Mouse (Mus musculus): ENCODE measurements around the gene M6pr.
"Not testable (repeated sequence)": the region's sequence is repeated elsewhere in the genome, so short reads cannot be mapped to it uniquely, and the experiment has no call there.

M6pr gene

DNA sequence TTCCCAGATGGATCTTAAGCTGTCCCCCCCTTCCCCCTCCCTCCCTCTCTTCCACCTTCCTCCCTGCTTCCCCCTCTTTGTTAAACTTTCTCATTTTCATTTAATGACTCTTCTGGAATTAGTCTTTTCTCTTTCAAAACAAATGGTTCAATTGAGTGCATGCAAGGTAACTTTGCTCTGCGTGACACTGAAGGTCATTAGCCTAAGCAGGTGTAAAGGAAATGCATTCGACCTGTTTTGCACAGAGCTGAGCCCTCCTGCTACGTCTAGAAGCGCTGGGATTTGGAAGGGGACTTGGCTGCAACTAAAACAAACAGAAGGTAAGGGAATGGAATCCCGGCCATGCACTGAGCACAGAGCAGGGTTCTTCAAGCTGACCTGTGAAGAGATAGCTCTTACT is 33.6 kb downstream of the M6pr start:
- no peak for DNase-seq (ENCODE audit: low spot score in 2 of 2)

DNA sequence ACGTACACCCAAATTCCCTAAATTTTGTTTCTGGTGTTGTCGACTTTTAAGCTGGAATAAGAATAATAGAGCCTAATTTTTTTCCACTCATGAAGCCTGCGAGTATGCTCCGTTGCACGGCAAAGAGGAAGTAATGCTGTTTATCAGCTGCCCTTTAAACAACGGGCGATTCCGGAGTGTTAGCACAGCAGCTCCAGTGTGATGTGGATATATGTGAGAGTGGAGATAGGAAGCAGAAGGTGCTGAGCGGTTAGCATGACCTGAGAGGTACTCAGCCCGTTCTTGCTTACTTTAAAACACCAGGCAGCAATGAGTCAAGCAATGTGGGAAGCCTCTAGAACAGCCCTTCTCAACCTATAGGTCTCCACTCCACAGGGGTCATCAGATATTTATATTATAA is 35.2 kb downstream of the M6pr start:
- DNase-seq (ENCODE audit: low spot score in 2 of 2), result no peak

DNA sequence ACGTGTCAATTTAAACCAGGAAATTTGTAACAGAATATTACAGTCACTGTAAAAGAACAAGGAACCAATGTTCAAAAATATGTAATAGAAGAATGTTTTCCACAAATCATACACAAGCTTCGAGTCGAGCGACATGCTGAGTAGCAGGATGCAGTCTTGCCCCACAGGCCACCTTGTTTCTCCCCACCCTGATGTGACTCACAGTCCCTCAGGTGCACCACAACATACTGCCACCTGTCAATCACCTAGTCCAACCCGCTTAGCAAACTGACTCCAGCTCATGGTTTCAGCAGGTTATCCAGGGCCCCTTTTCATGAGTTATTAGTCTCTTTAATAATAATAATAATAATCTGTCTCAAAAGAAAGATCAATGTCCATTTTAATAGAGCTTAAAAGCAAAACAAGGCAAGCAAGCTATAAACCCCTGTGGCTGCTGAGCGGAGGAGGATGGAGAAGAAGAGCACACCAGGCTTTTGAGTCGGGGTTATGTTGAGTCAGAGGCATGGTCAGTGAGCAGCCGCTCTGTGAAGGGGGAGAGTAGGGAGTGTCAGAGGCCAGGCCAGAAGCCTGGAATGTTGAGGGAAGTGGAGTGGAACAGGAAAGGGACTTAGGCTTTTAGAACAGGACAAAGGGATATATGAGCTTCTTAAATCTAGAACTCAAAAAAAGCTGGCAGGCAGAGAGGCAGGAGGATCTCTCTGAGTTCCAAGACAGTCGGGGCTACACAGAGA is 36.0 kb downstream of the M6pr start:
- DNase-seq (ENCODE audit: low spot score in 2 of 2), result no peak

DNA sequence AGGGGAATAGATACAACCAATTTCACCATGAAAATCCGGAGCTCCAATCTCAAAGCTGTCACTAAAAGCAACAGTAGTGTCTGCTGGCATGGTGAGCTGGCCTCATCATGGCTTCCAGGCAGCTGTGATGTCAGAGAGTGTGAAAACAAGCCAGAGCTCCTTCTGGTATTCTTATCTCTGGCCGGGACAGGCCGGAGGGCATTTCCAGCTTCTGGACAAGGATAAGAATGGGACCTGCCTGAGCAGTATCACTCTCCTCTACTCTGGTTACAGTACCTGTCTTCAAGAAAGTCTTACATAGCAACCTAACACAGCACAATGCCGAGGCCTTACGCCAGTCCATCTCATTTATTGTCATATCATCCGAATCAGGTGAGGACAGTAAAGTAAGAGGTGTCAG is 37.2 kb downstream of the M6pr start:
- DNase-seq (ENCODE audit: low spot score in 2 of 2), result no peak

DNA sequence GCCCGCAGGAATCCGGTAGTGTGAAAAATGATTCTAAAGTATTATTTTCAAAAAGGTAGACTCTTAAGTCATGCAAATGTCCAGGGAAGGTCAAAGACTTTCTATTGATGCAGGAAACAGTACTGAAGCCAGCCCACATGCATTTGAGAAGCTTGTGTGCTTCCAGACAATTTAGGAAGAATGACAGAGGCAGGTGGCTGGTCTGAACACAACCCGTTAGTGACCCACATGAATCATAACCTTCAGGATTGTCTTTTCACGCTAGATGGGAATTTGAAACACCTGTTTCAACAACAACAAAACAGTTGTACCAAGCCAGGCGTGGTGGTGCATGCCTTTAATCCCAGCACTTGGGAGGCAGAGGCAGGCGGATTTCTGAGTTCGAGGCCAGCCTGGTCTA is 37.9 kb downstream of the M6pr start:
- no peak for DNase-seq (ENCODE audit: low spot score in 2 of 2)

DNA sequence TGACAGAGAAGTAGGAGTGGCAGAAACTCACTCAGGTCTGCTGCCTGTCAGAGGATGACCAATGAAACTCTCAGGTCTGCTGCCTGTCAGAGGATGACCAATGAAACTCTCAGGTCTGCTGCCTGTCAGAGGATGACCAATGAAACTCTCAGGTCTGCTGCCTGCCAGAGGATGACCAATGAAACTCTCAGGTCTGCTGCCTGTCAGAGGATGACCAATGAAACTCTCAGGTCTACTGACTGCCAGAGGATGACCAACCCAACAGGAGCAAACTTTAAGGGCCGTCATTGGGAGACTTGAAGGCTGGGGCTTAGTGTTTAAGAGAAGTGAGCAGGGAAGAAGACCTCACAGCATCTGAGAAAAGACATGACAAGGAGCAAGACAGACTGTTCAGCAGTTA is 38.8 kb downstream of the M6pr start:
- DNase-seq (ENCODE audit: low spot score in 2 of 2), result not testable (repeated sequence)

DNA sequence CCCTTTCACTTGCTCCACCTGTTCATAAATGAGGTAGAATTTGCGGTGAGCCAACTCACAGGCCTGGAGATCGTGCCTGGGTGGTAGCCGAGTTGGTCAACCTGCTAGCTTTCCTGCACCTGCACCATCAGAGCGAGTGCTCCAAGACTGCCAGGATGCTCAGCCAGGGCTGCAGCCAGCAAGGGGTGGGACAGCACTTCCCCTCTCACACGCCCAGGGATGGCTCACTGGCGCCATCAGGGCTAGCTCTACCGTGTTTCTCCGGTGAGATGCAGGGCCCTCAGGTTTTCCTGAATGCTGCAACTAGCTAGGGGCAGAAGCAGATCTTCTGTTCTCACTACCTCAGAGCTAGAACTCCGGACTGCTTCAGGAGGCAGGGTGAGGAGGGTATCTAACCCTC is 47.4 kb downstream of the M6pr start:
- DNase-seq (ENCODE audit: low spot score in 2 of 2), result no peak

DNA sequence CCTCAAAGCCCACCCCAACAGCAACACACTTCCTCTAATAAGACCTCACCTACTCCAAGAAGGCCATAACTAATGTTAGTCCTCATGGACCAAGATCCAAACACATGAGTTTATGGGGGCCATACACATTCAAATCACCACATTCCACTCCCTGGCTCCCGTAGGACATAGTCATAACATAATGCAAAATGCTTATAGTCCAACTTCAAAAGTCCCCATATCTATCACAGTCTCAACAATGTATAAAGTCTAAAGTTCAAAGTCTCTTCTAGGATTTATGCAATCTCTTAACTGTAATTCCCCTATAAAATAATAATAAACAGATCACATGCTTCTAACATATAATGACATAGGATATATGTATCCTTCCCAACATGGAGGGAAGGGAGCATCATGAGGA is 48.6 kb downstream of the M6pr start:
- no peak for DNase-seq (ENCODE audit: low spot score in 2 of 2)

DNA sequence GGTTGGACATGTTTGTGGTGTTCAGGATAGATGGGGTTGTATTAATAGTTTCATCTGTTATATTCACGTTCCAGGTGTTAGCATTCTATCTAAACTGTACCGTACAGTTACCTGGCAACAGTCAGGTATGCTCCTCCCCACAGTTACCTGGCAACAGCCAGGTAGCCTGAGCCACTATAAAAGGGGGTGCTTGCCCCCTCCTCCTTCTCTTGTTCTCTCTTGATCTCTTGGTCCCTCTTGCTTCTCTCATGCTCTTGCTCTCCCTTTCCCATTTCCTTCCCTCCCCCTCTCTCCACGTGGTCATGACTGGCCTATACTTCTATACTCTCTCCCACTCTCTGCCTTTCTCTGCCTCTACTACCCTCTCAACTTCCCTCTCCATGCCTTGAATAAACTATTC is 57.2 kb downstream of the M6pr start:
- no peak for DNase-seq (ENCODE audit: low spot score in 2 of 2)

DNA sequence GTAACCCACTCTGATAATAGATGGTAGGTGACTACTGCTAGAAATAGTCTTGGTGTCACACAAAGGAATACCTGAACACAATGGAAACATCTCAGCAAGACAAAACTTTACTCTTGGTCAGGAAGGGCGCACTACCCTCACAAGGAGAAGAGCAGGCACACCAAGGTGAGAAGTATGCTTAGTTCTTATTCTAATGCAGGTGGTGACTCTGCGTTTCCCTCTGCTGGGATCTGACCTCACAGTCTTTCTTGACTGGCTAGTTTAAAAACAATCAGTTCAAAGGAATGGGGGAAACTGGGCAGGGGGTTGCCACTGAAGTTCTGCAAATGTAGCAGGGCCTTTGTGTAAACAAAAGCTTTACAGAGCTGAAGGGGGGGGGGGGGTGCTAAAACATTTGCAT is 57.8 kb downstream of the M6pr start:
- no peak for DNase-seq (ENCODE audit: low spot score in 2 of 2)

DNA sequence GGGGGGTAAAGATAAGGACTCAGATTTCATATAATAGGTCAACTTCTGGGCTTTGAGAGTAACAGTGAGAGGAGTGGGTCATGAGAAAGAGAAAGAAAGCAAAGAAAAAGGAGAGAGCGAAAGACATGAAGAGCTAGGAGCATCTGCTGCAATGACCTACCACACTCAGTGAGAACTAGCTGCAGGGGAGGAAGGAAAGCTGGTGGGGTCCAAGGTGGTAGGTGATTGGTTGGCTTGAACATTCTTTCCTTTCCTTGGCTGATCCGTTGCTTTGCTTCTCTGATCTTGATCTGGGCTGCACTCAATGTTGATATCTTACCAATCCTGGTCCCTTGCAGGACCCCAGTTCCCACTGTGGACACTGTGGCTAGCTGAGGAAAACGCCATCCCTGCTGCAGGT is 58.5 kb downstream of the M6pr start:
- no peak for DNase-seq (ENCODE audit: low spot score in 2 of 2)

Measured in urinary bladder, postnatal 4 days (tissue).